Mouse (Mus musculus) monocyte, adult 5-6 weeks (primary cell): ENCODE data around the gene Thap11. TPM values are rescaled to one million over a fixed set of nuclear protein-coding genes. Genes with fewer than 3 reads are reported as not detected.

ENCODE experiments used
- ATAC-seq: fragments of 153-309, 156-312 bp; replicated peaks from 2 replicates; pipeline ENCODE4 v1.8.0; 2017; ENCODE audit warnings: mild to moderate bottlenecking; ENCODE audit not compliant: low TSS enrichment, insufficient number of reproducible peaks, severe bottlenecking, poor library complexity, low FRiP score
- total RNA-seq: library from RNA; stranded (forward); fragments of 200-1000, 200-491, 200-594 nt; gene quantifications from 3 replicates; pipeline ENCODE4 v1.2.3, GENCODE M21; 2017

Thap11 gene
- total RNA-seq, 1 experiment from 2014 or later: 20.9 TPM

DNA sequence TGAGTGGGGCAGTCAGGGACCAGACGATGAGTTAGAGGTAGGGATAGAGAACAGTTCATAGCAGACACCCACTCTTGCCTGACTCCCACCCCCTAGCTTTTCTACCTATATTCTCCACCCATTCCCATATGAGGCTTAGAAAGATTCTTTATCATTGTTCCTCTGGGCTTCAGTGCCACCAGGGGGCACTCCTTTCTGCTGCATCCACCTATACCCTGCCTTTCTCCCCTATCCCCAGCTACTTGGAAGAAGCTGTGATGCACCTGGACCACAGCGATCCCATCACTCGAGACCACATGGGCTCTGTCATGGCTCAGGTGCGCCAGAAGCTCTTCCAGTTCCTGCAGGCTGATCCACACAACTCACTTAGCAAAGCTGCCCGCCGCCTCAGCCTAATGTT, 37.5 kb downstream of the Thap11 start:
- no peak for ATAC-seq

DNA sequence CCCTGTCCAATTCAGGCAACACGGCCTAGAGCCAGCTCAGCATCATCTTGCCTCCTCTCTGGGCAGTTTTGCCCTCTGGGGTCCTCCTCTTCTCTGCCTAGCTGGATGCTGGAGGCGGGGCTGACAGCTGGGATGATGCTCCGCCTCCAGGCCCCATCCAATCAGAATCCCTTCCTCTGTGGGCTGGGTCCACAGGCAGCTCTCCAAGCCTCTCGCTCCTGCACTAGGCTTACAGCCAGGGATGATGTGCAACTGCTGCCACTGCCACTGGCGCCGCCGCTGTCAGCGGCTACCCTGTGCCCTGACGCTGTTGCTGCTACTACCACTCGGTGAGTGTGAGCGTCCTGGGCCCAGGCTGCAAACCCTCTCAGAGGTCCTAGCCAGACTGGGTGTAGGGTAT, 38.4 kb downstream of the Thap11 start, which contains the start of gene Nrn1l:
Nrn1l (plus strand) TSS at position 229 of the 400 bp plus-strand sequence.
- ATAC-seq: no peak

GRCm38 (mm10) chr8:105897801-105898480, 43.0 kb downstream of the Thap11 start:
- no peak for ATAC-seq

GRCm38 (mm10) chr8:105900180-105900940, 45.4 kb downstream of the Thap11 start, which contains the start of gene Pskh1:
Gene Pskh1, plus strand, starts transcription at chr8:105900441.
- ATAC-seq: peak; percentile 96

- ATAC-seq: 0 out of 2 replicates have a peak, but pooled peaks have one; percentile 44
Measured at GRCm38 (mm10) chr8:105900941-105901616, 46.1 kb downstream of the Thap11 start.

Other genes starting within 250 kb of the Thap11 start
- 0.64 to 6.4 TPM (median 1.2 TPM) in 3 replicates for gene Ripor1, start 249.9 kb upstream of the Thap11 start, total RNA-seq
- 75.1 to 125 TPM (median 91.9 TPM) in 3 replicates for gene Ctcf, start 218.6 kb upstream of the Thap11 start, total RNA-seq
- gene Agrp, start 217.7 kb upstream of the Thap11 start, total RNA-seq: 3.6 to 4.9 TPM in 2 of 3 replicates, not detected in the other
- gene Carmil2, start 168.9 kb upstream of the Thap11 start, total RNA-seq: 1.7 to 3.9 TPM (median 2.4 TPM) in 3 replicates
- 8.7 to 25.2 TPM (median 9.7 TPM) in 3 replicates for gene Acd, start 154.0 kb upstream of the Thap11 start, total RNA-seq
- gene Pard6a, start 154.0 kb upstream of the Thap11 start, total RNA-seq: 21.3 to 28.7 TPM (median 21.4 TPM) in 3 replicates
- gene 4933405L10Rik, start 147.5 kb upstream of the Thap11 start, total RNA-seq: not detected in 3 replicates
- gene Enkd1, start 146.9 kb upstream of the Thap11 start, total RNA-seq: 0.43 to 1.6 TPM in 2 of 3 replicates, not detected in the other
- gene Gfod2, start 96.5 kb upstream of the Thap11 start, total RNA-seq: 0.21 to 2.7 TPM in 2 of 3 replicates, not detected in the other
- 11.8 to 19.7 TPM (median 13.0 TPM) in 3 replicates for gene Ranbp10, start 27.8 kb upstream of the Thap11 start, total RNA-seq
- 0.19 TPM in 1 of 3 replicates, not detected in the others for gene Tsnaxip1, start 27.4 kb upstream of the Thap11 start, total RNA-seq
- 3.6 to 7.3 TPM (median 5.4 TPM) in 3 replicates for gene Cenpt, start 1.9 kb upstream of the Thap11 start, total RNA-seq
- 20.2 to 38.8 TPM (median 28.6 TPM) in 3 replicates for gene Nutf2, start 5.4 kb downstream of the Thap11 start, total RNA-seq
- 29.2 to 48.9 TPM (median 46.8 TPM) in 3 replicates for gene Edc4, start 25.7 kb downstream of the Thap11 start, total RNA-seq
- 3.6 TPM in 1 of 3 replicates, not detected in the others for gene Nrn1l, start 38.4 kb downstream of the Thap11 start, total RNA-seq
- 11.4 to 15.3 TPM (median 11.6 TPM) in 3 replicates for gene Pskh1, start 45.3 kb downstream of the Thap11 start, total RNA-seq
- gene Ctrl, start 78.7 kb downstream of the Thap11 start, total RNA-seq: not detected in 3 replicates
- 98.5 to 154 TPM (median 99.0 TPM) in 3 replicates for gene Psmb10, start 83.3 kb downstream of the Thap11 start, total RNA-seq
- gene Lcat, start 88.2 kb downstream of the Thap11 start, total RNA-seq: not detected in 3 replicates
- gene Slc12a4, start 111.0 kb downstream of the Thap11 start, total RNA-seq: 2.7 to 13.5 TPM (median 8.1 TPM) in 3 replicates
- 0.96 to 1.7 TPM (median 0.97 TPM) in 3 replicates for gene Dpep3, start 124.3 kb downstream of the Thap11 start, total RNA-seq
- 4.4 to 16.1 TPM (median 14.3 TPM) in 3 replicates for gene Dus2, start 136.2 kb downstream of the Thap11 start, total RNA-seq
- 1.2 to 2.1 TPM (median 1.3 TPM) in 3 replicates for gene Dpep2nb, start 150.8 kb downstream of the Thap11 start, total RNA-seq
- gene Ddx28, start 156.8 kb downstream of the Thap11 start, total RNA-seq: 25.7 to 34.8 TPM (median 33.9 TPM) in 3 replicates
- gene Nfatc3, start 203.7 kb downstream of the Thap11 start, total RNA-seq: 69.7 to 114 TPM (median 95.6 TPM) in 3 replicates